Mouse (Mus musculus) embryonic facial prominence, embryonic 14.5 days (tissue): ENCODE data around the gene 3110082I17Rik. TPM values are rescaled to one million over a fixed set of nuclear protein-coding genes. Genes with fewer than 3 reads are reported as not detected.
A peak's percentile ranks its signal among the peaks of the same experiment; 100 is the strongest.

ENCODE experiments used
- ATAC-seq: fragments of 200-750 bp; cut with Nextera tagmentation; 2 replicates; pipeline ENCODE4 v1.8.0; 2017; ENCODE audit warnings: low read depth, moderate number of reproducible peaks, moderate TSS enrichment
- DNase-seq: peaks from one replicate; pipeline ENCODE4 v3.0.0-alpha.2; 2015; ENCODE audit warnings: low spot score
- H3K27ac ChIP-seq: fragments of 300-500 bp; sonication (generic); replicated peaks from 2 replicates; pipeline ENCODE4 v1.5.1; 2014; ENCODE audit warnings: low read depth, mild to moderate bottlenecking, low read length, moderate library complexity
- H3K27me3 ChIP-seq: fragments of 300-500 bp; sonication (generic); replicated peaks from 2 replicates; pipeline ENCODE4 v1.6.1; 2014; ENCODE audit warnings: low read length; ENCODE audit not compliant: control insufficient read depth, insufficient read depth
- H3K36me3 ChIP-seq: fragments of 300-500 bp; sonication (generic); 2 replicates; pipeline ENCODE4 v1.6.1; 2014; ENCODE audit warnings: low read length, mixed read lengths; ENCODE audit not compliant: control insufficient read depth, insufficient read depth
- H3K4me1 ChIP-seq: fragments of 300-500 bp; sonication (generic); 2 replicates; pipeline ENCODE4 v1.6.1; 2014; ENCODE audit warnings: antibody characterized with exemption, low read length; ENCODE audit not compliant: control insufficient read depth, insufficient read depth
- H3K4me2 ChIP-seq: fragments of 300-500 bp; sonication (generic); 2 replicates; pipeline ENCODE4 v1.6.1; 2014; ENCODE audit warnings: low read depth, mild to moderate bottlenecking, low read length, moderate library complexity, mixed read lengths
- H3K4me3 ChIP-seq: fragments of 300-500 bp; sonication (generic); 2 replicates; pipeline ENCODE4 v1.5.1; 2014; ENCODE audit warnings: low read depth, mild to moderate bottlenecking, low read length
- H3K9ac ChIP-seq: fragments of 300-500 bp; sonication (generic); 2 replicates; pipeline ENCODE4 v1.6.1; 2014; ENCODE audit warnings: low read depth, mild to moderate bottlenecking, low read length, moderate library complexity, mixed read lengths
- H3K9me3 ChIP-seq: fragments of 300-500 bp; sonication (generic); 2 replicates; pipeline ENCODE4 v1.6.1; 2016; ENCODE audit warnings: low read length; ENCODE audit not compliant: control insufficient read depth
- WGBS: fragments of 180-500 bp; shearing (Covaris S2); extraction: QIAGEN DNeasy Blood & Tissue Kit; methylation state at CpG from one replicate; pipeline ENCODE4 v1.1.7; 2014; 5-methylcytosine and 5-hydroxymethylcytosine counted together
- polyA plus RNA-seq: library from polyadenylated mRNA; unstranded; fragments of >200 nt; fragmentation: Nextera tagmentation; extraction: Ambion mirVana; gene quantifications from 2 replicates; pipeline ENCODE4 v1.2.1, GENCODE M21; 2014

Gene 3110082I17Rik
- polyA plus RNA-seq, 1 experiment from 2014 or later = 24.7 TPM

DNA sequence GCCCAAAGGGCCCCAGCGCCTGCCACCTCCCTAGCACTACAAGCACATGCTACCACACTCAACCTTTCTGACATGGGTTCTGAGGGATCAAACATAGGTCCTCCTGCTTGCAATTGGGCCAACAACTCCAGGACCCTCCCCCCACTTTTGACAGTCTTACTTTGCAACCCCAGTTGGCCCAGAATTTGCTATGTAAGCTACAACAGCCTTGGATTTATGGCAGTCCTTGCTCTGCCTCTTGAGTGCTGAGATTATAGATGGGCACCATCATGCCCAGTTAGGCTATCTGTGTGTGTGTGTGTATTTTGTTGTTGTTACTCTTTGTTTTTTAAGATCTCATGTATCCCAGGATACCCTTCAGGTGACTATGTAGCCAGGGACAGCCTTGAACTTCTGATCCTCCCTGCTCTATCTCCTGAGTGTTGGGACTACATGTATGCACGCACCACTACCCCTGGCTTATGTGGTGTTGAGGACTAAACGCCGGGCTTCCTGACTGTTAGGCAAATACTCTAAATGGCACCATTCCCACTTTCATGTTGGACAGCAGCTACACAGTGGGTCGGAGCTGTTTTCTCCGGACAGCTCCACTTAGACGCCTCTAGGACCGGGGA is 80.4 kb downstream of the 3110082I17Rik start:
- Histone ChIP-seq H3K9ac (peak overlapping the region; percentile 57), H3K27ac (peak overlapping the region; percentile 77; the same call in 1 of the 2 replicates), H3K4me2 (peak overlapping the region; percentile 67), H3K27me3 (no peaks in the 10 kb centered on the region), H3K36me3 (no peaks in the 10 kb centered on the region), H3K9me3 (no peaks in the 10 kb centered on the region), H3K4me1 (peaks cover 36% of the 10 kb centered on the region), H3K4me3 (peak overlapping the region; percentile 52)
- ATAC-seq = no peak
- WGBS = 26% methylated on average over 8 of the region's 8 CpGs
- DNase-seq = no peak

DNA sequence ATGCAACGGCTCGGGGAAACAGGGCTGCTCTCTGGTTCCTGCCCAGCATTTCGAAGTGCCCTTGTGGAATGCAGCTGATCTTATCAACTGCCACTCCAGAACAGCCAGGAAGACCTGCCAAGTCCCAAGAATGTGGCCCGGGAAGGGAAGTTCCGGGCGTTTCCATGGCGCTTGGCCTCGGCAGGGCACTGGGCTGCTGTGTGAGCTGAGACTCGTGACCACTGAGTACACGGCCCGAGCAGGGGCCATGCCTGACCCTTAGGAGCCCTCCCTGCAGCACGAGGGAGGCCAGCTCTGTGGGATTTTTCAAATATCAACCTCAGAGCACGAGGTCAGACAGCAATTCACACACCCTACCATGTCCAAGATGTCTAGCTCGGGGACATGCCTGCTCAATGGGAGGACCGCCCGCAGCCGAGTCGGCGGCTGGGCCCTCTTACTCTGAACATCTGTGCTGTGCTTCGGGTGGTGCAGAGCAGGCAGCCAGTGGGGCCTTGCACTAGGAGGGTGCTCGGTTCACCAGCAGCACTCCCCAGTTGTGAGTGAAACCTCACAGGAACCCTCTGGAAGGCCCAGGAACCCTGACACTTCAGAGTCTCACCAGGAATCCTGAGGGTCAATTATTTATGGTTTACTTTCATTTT is 81.2 kb downstream of the 3110082I17Rik start:
- peaks cover 36% of the 10 kb centered on the region for H3K4me1 ChIP-seq
- H3K4me2 ChIP-seq = peak overlapping the region; percentile 3; the same call in 1 of the 2 replicates
- H3K27me3 ChIP-seq = no peaks in the 10 kb centered on the region
- peak; percentile 13; the same call in 1 of the 2 replicates for ATAC-seq
- 36% methylated on average over 19 of the region's 21 CpGs for WGBS
- DNase-seq = peak; percentile 70
- H3K9ac ChIP-seq = no peak overlapping the region
- peak overlapping the region; percentile 77 for H3K27ac ChIP-seq
- H3K4me3 ChIP-seq = no peak overlapping the region
- no peaks in the 10 kb centered on the region for H3K36me3 ChIP-seq
- H3K9me3 ChIP-seq = no peaks in the 10 kb centered on the region

DNA sequence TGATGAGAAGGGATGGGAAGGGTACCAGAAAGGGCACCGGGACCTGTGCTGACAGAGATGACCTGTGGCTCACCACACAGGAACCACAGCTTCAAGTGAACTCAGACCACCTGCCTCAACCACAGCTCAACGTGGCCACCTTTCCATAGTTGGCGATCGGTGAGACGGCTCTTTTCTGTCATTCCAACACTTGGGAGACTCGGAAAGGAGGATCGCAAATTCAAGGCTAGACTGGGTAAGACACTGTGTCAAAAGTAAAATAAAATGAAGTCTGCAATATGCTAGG is 82.1 kb downstream of the 3110082I17Rik start:
- WGBS = 76% methylated on average over 7 of the region's 7 CpGs
- Histone ChIP-seq H3K9ac (0 out of 2 replicates have a peak overlapping the region, but pooled peaks have one; percentile 34), H3K9me3 (no peaks in the 10 kb centered on the region), H3K4me2 (no peak overlapping the region), H3K27ac (peak overlapping the region; percentile 77), H3K36me3 (no peaks in the 10 kb centered on the region), H3K4me3 (no peak overlapping the region), H3K27me3 (no peaks in the 10 kb centered on the region), H3K4me1 (peaks cover 36% of the 10 kb centered on the region)
- no peak for DNase-seq
- ATAC-seq = no peak

DNA sequence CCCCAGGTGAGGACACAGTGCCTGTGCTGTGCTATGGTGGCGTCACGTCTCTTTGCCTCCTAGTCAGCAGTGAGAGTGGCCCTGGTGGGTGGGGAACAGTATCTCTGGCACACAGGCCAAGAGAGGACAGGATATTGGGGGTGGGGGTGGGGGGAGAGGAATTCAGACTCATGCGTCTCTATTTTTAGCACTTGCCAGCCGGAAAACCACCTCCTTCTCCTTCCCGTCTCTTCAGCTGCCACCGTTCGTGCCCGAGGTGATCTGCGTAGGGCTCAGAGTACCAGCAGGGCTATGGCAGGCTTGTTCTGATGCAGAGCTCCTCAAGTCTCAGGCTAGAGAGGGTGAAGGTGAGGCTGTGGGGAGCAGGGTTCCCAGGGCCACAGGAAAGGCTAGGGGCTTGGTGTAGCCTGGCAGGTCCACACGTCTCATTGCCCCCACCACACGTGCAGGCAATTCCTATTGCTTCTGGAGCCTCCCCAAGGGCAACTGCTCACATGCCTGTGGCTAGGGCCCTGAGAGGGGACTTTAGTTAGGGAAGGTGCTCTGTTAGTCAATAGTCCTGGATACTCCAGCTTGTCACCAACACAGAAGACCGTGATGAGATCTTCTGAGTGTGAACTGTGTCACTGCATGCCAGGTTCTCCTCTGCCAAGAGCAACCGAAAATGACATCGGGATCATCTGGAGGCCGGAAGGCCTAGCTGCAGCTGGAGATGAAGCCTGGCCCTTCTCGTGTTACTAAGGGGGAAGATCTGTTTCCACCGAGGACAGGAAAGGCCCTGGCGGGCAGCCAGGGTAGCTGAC is 82.7 kb downstream of the 3110082I17Rik start, which contains the start of gene Gpr146:
Gpr146 (plus strand) TSS at position 230 of the 803 bp plus-strand sequence.
- peak within 1 kb of the TSS; percentile 34; the same call in 1 of the 2 replicates for H3K9ac ChIP-seq
- 38% methylated on average over 17 of the region's 18 CpGs for WGBS
- H3K4me3 ChIP-seq = no peak within 1 kb of the TSS
- H3K4me1 ChIP-seq = peaks cover 36% of the 10 kb centered on the region
- H3K36me3 ChIP-seq = no peaks in the 10 kb centered on the region
- H3K27ac ChIP-seq = peak within 1 kb of the TSS; percentile 77
- ATAC-seq (no peak), DNase-seq (peak; percentile 80)
- H3K27me3 ChIP-seq = no peaks in the 10 kb centered on the region
- no peaks in the 10 kb centered on the region for H3K9me3 ChIP-seq
- H3K4me2 ChIP-seq = 0 out of 2 replicates have a peak within 1 kb of the TSS, but pooled peaks have one; percentile 3

DNA sequence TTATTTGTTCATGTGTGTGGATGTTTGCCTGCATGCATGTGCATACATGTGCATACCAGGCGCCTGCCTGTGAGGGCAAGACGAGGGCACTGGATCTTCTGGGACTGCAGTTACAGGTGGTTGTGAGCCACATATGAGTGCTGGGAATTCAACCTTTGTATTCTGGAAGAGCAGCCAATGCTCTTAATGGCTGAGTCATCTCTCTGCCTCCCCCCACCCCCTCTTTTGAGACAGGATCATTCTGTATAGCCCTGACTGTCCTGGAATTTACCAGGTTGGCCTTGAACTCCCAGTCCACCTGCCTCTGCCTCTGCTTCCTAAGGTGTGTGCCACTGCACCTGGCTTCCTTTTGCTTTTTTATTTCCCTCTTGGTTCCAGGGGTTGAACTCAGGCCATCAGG is 85.5 kb downstream of the 3110082I17Rik start:
- Histone ChIP-seq H3K4me2 (no peak overlapping the region), H3K27ac (no peak overlapping the region), H3K9me3 (no peaks in the 10 kb centered on the region), H3K4me3 (no peak overlapping the region), H3K4me1 (peaks cover 35% of the 10 kb centered on the region), H3K9ac (no peak overlapping the region), H3K36me3 (no peaks in the 10 kb centered on the region), H3K27me3 (no peaks in the 10 kb centered on the region)
- no peak for DNase-seq
- no peak for ATAC-seq
- WGBS = 71% methylated on average over 2 of the region's 2 CpGs

DNA sequence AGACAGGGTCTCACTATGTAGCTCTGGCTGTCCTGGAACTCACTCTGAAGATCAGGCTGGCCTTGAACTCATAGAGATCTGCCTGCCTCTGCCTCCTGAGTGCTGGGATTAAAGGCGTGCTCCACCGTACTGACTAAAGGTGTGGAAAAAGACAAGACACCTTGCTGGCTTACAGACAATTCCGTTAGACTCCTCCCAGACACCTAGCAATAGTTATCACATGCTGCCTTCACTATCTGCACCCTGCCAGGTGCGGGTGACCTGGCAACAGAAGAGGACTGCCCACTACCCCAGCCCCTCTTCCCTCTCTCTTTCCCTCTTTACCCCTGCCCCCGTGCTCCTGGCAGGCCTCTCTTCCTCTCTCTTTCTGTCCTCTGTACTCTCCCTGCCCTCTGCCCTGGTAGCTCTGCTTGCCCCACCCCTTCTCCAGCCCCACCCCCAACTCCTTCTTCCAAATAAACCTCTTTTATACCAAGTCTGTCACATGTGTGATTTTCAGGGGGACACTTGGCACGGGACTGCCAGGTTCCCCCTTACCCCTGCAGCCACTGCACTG is 86.4 kb downstream of the 3110082I17Rik start:
- DNase-seq (no peak), ATAC-seq (no peak)
- WGBS = 82% methylated on average over 6 of the region's 6 CpGs
- Histone ChIP-seq H3K9me3 (no peaks in the 10 kb centered on the region), H3K36me3 (no peaks in the 10 kb centered on the region), H3K27me3 (no peaks in the 10 kb centered on the region), H3K4me2 (no peak overlapping the region), H3K27ac (no peak overlapping the region), H3K4me3 (no peak overlapping the region), H3K9ac (no peak overlapping the region), H3K4me1 (peaks cover 26% of the 10 kb centered on the region)

DNA sequence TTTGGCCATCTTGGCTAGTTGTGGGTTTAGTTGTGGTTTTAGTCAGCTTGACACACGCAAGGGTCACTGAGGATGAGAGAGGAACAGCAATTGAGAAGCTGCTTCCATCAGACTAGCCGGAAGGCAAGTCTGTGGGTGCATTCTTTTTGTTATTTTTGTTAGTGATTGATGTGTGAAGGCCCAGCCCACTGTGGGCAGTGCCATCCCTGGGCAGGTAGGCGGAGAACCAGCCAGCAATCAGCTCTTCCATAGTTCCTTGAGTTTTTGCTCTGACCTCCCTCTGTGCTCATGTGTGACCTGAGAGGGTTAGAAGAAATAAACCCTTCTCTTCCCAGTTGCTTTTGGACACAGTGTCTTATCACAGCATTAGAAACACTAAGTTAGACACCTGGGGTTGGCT is 87.2 kb downstream of the 3110082I17Rik start:
- DNase-seq (no peak), ATAC-seq (no peak)
- Histone ChIP-seq H3K27me3 (no peaks in the 10 kb centered on the region), H3K9ac (no peak overlapping the region), H3K4me3 (no peak overlapping the region), H3K36me3 (no peaks in the 10 kb centered on the region), H3K27ac (no peak overlapping the region), H3K9me3 (no peaks in the 10 kb centered on the region), H3K4me2 (no peak overlapping the region), H3K4me1 (peaks cover 19% of the 10 kb centered on the region)
- WGBS = 84% methylated on average over 3 of the region's 3 CpGs

DNA sequence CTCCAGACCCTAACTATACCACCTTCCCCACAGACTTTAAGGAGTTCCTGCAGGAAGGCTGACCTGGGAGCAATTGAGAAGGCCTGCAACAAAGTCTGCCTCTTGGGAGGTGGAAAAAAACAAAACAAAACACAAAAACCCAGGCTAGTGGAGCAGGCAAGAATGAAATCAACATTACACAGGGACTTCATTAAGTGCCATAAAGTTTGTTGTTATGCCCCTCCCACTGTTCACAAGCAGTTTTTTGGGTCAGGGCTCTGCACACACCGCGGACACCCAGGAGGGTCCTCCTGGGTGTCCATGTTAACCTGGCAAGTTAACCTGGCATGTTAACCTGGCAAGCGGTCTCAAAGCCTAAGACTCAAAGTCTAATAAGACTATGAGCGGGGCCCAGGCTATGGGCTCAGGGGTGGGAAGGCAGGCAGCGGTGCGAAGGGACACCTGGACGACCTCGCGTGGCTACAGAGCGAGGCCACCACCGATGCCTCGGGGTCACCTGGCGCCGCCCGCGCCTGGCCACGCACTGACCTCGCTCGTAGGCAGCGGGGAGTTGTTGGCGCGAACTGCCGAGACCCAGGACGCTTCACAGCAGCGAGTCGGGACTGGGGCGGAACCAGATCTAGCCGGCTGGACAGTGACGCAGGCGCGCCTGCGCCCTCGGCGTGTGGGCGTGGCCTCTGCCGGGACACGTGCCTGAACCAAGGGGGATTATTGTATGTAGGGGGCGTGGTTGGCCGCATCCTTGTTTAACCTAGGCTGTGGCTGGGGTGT is 88.5 kb downstream of the 3110082I17Rik start:
- H3K9me3 ChIP-seq = no peaks in the 10 kb centered on the region
- DNase-seq (peak; percentile 95), ATAC-seq (peak; percentile 93)
- under 1% methylated on average over 31 of the region's 39 CpGs for WGBS
- peak overlapping the region; percentile 86 for H3K27ac ChIP-seq
- peak overlapping the region; percentile 64 for H3K4me3 ChIP-seq
- peaks cover 7% of the 10 kb centered on the region; the same call in 1 of the 2 replicates for H3K4me1 ChIP-seq
- H3K4me2 ChIP-seq = peak overlapping the region; percentile 84
- no peaks in the 10 kb centered on the region for H3K36me3 ChIP-seq
- H3K9ac ChIP-seq = peak overlapping the region; percentile 92
- no peaks in the 10 kb centered on the region for H3K27me3 ChIP-seq
